Mouse (Mus musculus) olfactory bulb, adult 2 months (tissue): ENCODE measurements around the gene Cpne1. TPM values are rescaled to one million over a fixed set of nuclear protein-coding genes. Genes with fewer than 3 reads are reported as not detected.

Experiments used
- H3K27ac ChIP-seq: fragments of 200-500 bp; 2 replicates; pipeline ENCODE4 v1.5.1; 2012; ENCODE audit warnings: low read depth, low read length; ENCODE audit not compliant: insufficient read depth
- H3K4me1 ChIP-seq: fragments of 200-500 bp; 2 replicates; pipeline ENCODE4 v1.6.1; 2012; ENCODE audit warnings: low read length; ENCODE audit not compliant: control insufficient read depth, insufficient read depth
- H3K4me3 ChIP-seq: fragments of 200-500 bp; 2 replicates; pipeline ENCODE4 v1.5.1; 2012; ENCODE audit warnings: mild to moderate bottlenecking, low read depth, low read length, moderate library complexity; ENCODE audit not compliant: insufficient read depth
- CTCF ChIP-seq: fragments of 200-500 bp; IDR thresholded peaks from 2 replicates; pipeline ENCODE4 v1.5.1; 2012; ENCODE audit warnings: low read depth, mild to moderate bottlenecking, low read length, moderate library complexity; ENCODE audit not compliant: insufficient read depth
- POLR2A ChIP-seq: fragments of 200-500 bp; IDR thresholded peaks from 2 replicates; pipeline ENCODE4 v1.6.1; 2012; ENCODE audit warnings: mild to moderate bottlenecking, low read depth, low read length, moderate library complexity; ENCODE audit not compliant: insufficient read depth
- WGBS: fragments of 180-500 bp; shearing (Covaris S2); methylation state at CpG from one replicate; pipeline ENCODE4 v1.1.7; 2018; 5-methylcytosine and 5-hydroxymethylcytosine counted together
- polyA plus RNA-seq: library from polyadenylated mRNA; stranded (reverse); fragments of >200 nt; gene quantifications from 2 replicates; pipeline ENCODE4 v1.2.4, GENCODE M21; 2012; ENCODE audit warnings: low replicate concordance; ENCODE audit not compliant: missing spikeins, insufficient read depth, insufficient read length

Gene Cpne1
- polyA plus RNA-seq, 1 experiment = not detected

DNA sequence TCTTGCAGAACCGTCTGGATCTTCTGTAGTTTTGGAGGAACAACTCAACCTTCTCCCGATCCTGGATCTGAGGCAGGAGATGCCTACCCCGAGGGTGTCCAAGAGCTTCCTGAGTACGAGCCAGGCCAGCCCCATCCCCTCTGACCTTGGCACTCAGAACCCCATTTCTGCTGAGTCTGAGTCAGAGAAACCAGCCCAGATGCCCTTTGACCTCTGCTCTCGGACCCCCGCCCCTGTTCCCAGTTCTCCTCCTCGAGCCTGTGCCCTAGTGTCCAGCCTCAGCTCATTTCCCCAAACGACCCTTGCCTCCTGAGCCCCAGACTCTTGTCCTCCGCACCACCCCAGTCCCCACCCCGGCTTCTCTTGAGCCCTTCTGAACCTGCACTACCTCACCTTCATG, 45.6 kb downstream of the Cpne1 start:
- 43% methylated on average over 10 of the region's 10 CpGs for WGBS
- H3K27ac ChIP-seq = no peak overlapping the region
- H3K4me3 ChIP-seq = peak overlapping the region; percentile 84
- TF ChIP-seq CTCF = no peak
- TF ChIP-seq POLR2A = no peak
- H3K4me1 ChIP-seq = peaks cover 14% of the 10 kb centered on the region

DNA sequence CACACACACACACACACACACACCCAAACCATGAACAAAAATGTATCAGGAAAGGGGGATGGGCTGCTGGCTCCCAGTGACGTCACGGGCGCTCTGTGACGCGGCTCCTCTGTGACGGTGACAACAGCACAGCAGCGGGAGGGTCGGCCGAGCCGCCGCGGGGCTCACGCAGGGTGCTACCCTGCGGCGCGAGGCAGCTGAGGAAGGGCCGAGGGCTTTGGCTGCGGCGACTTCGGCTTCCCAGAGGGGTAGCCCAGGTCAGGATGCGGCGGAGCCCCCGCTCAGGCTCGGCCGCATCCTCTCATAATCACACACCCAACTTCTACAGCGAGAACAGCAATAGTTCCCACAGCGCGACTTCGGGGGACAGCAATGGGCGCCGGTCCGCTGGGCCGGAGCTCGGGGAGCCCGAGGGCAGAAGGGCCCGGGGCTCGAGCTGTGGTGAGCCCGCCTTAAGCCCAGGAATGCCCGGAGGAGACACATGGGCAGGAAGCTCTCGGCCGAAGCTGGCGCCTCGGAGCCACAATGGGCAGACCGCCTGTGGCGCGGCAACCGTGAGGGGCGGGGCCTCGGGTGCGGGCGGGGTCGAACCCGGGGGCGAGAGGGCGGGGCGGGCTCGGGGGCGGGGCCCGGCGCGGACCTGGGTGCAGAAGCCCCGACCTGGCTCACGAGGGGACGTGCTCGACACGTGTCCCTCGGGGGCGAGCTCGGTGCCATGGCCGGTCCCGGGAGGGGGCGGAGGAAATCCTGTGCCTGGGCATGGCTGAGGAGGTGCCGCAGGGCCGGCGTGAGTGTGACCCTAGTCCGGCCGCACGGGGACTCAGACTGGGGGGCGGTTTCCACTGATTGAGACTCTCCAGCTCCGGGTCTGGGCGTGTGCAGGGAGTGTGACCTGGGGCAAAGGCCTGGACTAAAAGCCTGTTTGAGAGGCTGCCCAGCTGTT, 46.4 kb downstream of the Cpne1 start, which contains the start of gene Spag4:
TSS of gene Spag4 (plus strand) at position 77 of the 943 bp plus-strand sequence.
- peaks cover 14% of the 10 kb centered on the region for H3K4me1 ChIP-seq
- H3K27ac ChIP-seq = 0 out of 2 replicates have a peak within 1 kb of the TSS, but pooled peaks have one; percentile 19
- under 1% methylated on average over 80 of the region's 81 CpGs for WGBS
- no peak for TF ChIP-seq CTCF
- TF ChIP-seq POLR2A = peak; percentile 20; the same call in 1 of the 2 replicates
- H3K4me3 ChIP-seq = peak within 1 kb of the TSS; percentile 84

DNA sequence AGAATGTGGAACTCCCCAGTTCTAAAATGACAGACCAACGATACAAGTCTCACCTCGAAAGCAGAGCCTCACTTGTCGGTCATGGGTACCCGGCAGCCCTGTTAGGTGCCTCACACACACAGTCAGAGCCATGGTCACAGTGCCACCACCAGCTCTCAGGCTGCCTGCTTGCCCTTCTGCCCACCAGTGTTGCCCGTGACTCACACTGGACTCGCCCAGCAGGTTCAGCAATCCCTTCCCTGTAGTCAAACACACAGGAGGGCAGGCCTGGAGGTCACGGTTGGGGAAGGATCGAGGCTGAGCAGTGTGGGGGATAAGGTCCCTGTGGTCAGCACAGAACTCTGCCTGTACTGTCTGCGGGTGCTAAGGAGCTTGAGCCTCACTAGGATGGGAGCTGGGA, 58.9 kb downstream of the Cpne1 start, which contains the start of gene Fer1l4:
TSS of gene Fer1l4 (minus strand) at position 132 of the 400 bp plus-strand sequence.
- Histone ChIP-seq H3K27ac (no peak within 1 kb of the TSS), H3K4me3 (no peak within 1 kb of the TSS), H3K4me1 (peaks cover 3% of the 10 kb centered on the region; the same call in 1 of the 2 replicates)
- TF ChIP-seq POLR2A (no peak), CTCF (no peak)
- WGBS = 91% methylated on average over 9 of the region's 9 CpGs

DNA sequence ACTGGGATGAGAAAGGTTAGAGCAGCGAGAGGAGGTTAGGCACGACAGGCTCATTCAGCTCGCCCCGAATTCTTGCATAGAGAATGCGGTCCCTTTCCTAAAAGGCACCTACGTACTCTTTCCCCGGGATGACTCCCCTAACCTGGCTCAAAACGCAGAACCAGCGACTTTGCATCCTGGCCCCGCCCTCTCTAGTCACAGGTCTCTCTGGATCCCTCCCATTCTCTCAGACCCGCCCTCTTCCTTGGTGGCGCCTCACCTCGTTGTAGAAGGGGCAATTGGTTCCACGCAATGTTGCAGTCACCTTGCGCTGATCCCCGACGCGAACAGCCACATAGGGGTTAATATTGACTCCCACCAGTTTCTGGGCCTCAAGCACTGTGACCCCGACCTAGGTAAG, 63.8 kb downstream of the Cpne1 start:
- no peak overlapping the region for H3K27ac ChIP-seq
- TF ChIP-seq CTCF = no peak
- TF ChIP-seq POLR2A = no peak
- 24% methylated on average over 19 of the region's 19 CpGs for WGBS
- H3K4me3 ChIP-seq = no peak overlapping the region
- H3K4me1 ChIP-seq = peaks cover 3% of the 10 kb centered on the region; the same call in 1 of the 2 replicates

DNA sequence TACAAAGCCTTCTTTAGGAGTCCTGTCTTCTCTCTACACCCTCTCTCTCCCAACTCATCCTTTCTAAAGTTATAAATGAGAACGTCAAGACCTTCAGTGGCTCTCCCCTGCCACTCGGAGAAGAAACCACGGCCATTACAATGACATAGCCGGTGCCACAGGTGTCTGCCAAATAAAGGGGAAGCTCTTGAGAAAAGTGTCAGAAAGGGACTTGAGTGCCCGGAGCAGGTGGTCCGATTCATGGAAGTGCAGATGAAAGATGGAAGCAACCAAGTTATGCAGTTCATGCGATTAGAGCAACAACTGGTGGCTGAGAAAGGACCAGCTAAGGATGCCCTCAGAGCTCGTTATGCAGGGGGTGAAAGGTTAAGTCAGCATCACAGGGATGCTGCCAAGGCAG, 68.9 kb downstream of the Cpne1 start:
- TF ChIP-seq CTCF = no peak
- no peak for TF ChIP-seq POLR2A
- 85% methylated on average over 8 of the region's 8 CpGs for WGBS
- Histone ChIP-seq H3K27ac (no peak overlapping the region), H3K4me1 (peaks cover 1% of the 10 kb centered on the region; the same call in 1 of the 2 replicates), H3K4me3 (no peak overlapping the region)

DNA sequence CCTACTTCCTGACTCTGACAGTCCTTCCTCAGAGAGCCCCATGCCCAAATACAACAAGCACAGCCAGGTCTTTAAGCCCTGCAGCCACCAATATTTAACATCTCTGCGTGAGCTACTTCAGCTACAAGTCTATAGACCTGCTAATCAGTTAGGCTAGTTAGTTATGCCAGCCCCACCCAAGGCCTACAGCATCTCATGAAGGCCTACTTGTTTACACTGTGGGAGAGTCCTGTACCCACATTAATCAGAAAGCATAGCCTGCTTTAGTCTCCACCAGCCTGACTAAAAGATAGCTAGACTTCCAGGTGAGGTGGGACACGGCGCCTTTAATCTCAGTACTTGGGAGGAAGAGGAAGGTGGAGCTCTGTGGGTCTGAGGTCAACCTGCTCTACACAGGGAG, 72.4 kb downstream of the Cpne1 start:
- WGBS = 93% methylated on average over 3 of the region's 3 CpGs
- TF ChIP-seq POLR2A = no peak
- no peak for TF ChIP-seq CTCF
- Histone ChIP-seq H3K27ac (no peak overlapping the region), H3K4me3 (no peak overlapping the region), H3K4me1 (no peaks in the 10 kb centered on the region)

DNA sequence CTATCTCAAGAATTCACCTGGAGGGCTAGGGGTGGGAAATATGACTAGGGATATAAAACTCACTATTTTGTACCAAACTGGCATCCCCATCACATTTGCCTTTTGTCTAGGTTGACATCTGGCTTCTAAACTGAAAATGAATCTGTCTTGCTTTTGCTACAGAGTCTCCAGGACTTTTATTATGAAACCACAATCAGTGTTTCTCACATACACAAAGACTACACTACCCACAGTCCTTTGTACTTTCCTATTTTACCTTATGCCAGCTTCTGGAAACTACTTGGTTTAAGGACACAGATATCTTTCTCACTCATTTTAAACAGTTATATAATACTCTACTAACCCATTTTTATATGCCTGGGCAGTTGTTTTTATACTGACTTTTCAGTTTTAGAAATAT, 86.3 kb downstream of the Cpne1 start:
- H3K4me1 ChIP-seq = no peaks in the 10 kb centered on the region
- H3K4me3 ChIP-seq = no peak overlapping the region
- TF ChIP-seq POLR2A (no peak), CTCF (no peak)
- no peak overlapping the region for H3K27ac ChIP-seq

Other genes with a start within 250 kb of the Cpne1 start
- 136 TPM in 1 of 2 replicates, not detected in the other for gene Uqcc1, start 181.7 kb downstream of the Cpne1 start, polyA plus RNA-seq
- gene Gm15557, start 171.2 kb downstream of the Cpne1 start, polyA plus RNA-seq = not detected in 2 replicates
- gene Gdf5, start 166.6 kb downstream of the Cpne1 start, polyA plus RNA-seq = not detected in 2 replicates
- not detected in 2 replicates for gene Cep250, start 155.5 kb downstream of the Cpne1 start, polyA plus RNA-seq
- not detected in 2 replicates for gene 6430550D23Rik, start 104.0 kb downstream of the Cpne1 start, polyA plus RNA-seq
- not detected in 2 replicates for gene Ergic3, start 103.9 kb downstream of the Cpne1 start, polyA plus RNA-seq
- gene Fer1l4, start 59.0 kb downstream of the Cpne1 start, polyA plus RNA-seq = not detected in 2 replicates
- gene Spag4, start 46.8 kb downstream of the Cpne1 start, polyA plus RNA-seq = not detected in 2 replicates
- 391 TPM in 1 of 2 replicates, not detected in the other for gene Rbm12, start within 50 bp of the Cpne1 start, polyA plus RNA-seq
- not detected in 2 replicates for gene Gm28036, start 15.1 kb upstream of the Cpne1 start, polyA plus RNA-seq
- gene Romo1, start 32.1 kb upstream of the Cpne1 start, polyA plus RNA-seq = not detected in 2 replicates
- gene Nfs1, start 32.2 kb upstream of the Cpne1 start, polyA plus RNA-seq = not detected in 2 replicates
- 643 TPM in 1 of 2 replicates, not detected in the other for gene Rbm39, start 68.3 kb upstream of the Cpne1 start, polyA plus RNA-seq
- 586 TPM in 1 of 2 replicates, not detected in the other for gene Phf20, start 84.5 kb upstream of the Cpne1 start, polyA plus RNA-seq
- not detected in 2 replicates for gene Cnbd2, start 200.3 kb upstream of the Cpne1 start, polyA plus RNA-seq
- not detected in 2 replicates for gene Scand1, start 200.7 kb upstream of the Cpne1 start, polyA plus RNA-seq